Mouse (Mus musculus) myocyte (in vitro differentiated cells): Measurements from ENCODE around the gene 1700025G04Rik. TPM values are rescaled to one million over a fixed set of nuclear protein-coding genes. Genes with fewer than 3 reads are reported as not detected.

ENCODE experiments used
- H3K27me3 ChIP-seq: one replicate; pipeline ENCODE4 v1.6.1; 2011; ENCODE audit not compliant: control insufficient read depth, insufficient read depth, insufficient read length
- H3K36me3 ChIP-seq: one replicate; pipeline ENCODE4 v1.6.1; 2011; ENCODE audit not compliant: control insufficient read depth, insufficient read depth
- H3K4me2 ChIP-seq: one replicate; pipeline ENCODE4 v1.6.1; 2011; ENCODE audit warnings: low read depth, control low read depth
- H3K4me3 ChIP-seq: one replicate; pipeline ENCODE4 v1.5.1; 2011; ENCODE audit warnings: mild to moderate bottlenecking, control low read depth, moderate library complexity
- H3K79me2 ChIP-seq: one replicate; pipeline ENCODE4 v1.6.1; 2011; ENCODE audit not compliant: control insufficient read depth, insufficient read depth
- H3ac ChIP-seq: one replicate; pipeline ENCODE4 v1.6.1; 2011; ENCODE audit not compliant: control insufficient read depth, insufficient read length
- CEBPB ChIP-seq: IDR thresholded peaks from 2 replicates; pipeline ENCODE4 v1.6.1; 2011; ENCODE audit warnings: mild to moderate bottlenecking, moderate library complexity; ENCODE audit not compliant: poor library complexity, insufficient read depth, severe bottlenecking
- E2F4 ChIP-seq: IDR thresholded peaks from one replicate; pipeline ENCODE4 v1.6.1; 2011; ENCODE audit warnings: mild to moderate bottlenecking, control low read depth, moderate library complexity; ENCODE audit not compliant: insufficient read depth
- MAX ChIP-seq: IDR thresholded peaks from one replicate; pipeline ENCODE4 v1.6.1; 2011; ENCODE audit warnings: low read depth, mild to moderate bottlenecking, control low read depth
- MYOD1 ChIP-seq, 3 experiments: IDR thresholded peaks; one replicate each; pipeline ENCODE4 v1.6.1; 2011; ENCODE audit warnings: control low read depth in 2 of 3, low read depth in 2 of 3, mild to moderate bottlenecking in 2 of 3, moderate library complexity in 1 of 3; ENCODE audit not compliant: insufficient read length in 2 of 3, control insufficient read depth in 1 of 3
- MYOG ChIP-seq, 3 experiments: IDR thresholded peaks; one replicate each; pipeline ENCODE4 v1.6.1; 2011; ENCODE audit warnings: control low read depth in 2 of 3, low read depth in 2 of 3, mild to moderate bottlenecking in 2 of 3; ENCODE audit not compliant: insufficient read length in 2 of 3, control insufficient read depth in 1 of 3, insufficient read depth in 1 of 3
- POLR2A ChIP-seq: IDR thresholded peaks from one replicate; pipeline ENCODE4 v1.6.1; 2011; ENCODE audit warnings: low read depth, mild to moderate bottlenecking, control low read depth, moderate library complexity; ENCODE audit not compliant: insufficient read length
- POLR2AphosphoS2 ChIP-seq: IDR thresholded peaks from one replicate; pipeline ENCODE4 v1.6.1; 2011; ENCODE audit warnings: low read depth, control low read depth; ENCODE audit not compliant: insufficient read length
- REST ChIP-seq: IDR thresholded peaks from one replicate; pipeline ENCODE4 v1.6.1; 2011; ENCODE audit warnings: mild to moderate bottlenecking, control low read depth, moderate library complexity; ENCODE audit not compliant: insufficient read depth, insufficient read length
- SRF ChIP-seq: IDR thresholded peaks from one replicate; pipeline ENCODE4 v1.6.1; 2011; ENCODE audit warnings: low read depth; ENCODE audit not compliant: control insufficient read depth, insufficient read length
- TCF12 ChIP-seq: IDR thresholded peaks from one replicate; pipeline ENCODE4 v1.6.1; 2011; ENCODE audit warnings: mild to moderate bottlenecking, control low read depth; ENCODE audit not compliant: poor library complexity, insufficient read depth, severe bottlenecking
- TCF3 ChIP-seq: IDR thresholded peaks from one replicate; pipeline ENCODE4 v1.6.1; 2011; ENCODE audit warnings: low read depth, control low read depth; ENCODE audit not compliant: insufficient read length
- USF1 ChIP-seq: IDR thresholded peaks from one replicate; pipeline ENCODE4 v1.6.1; 2011; ENCODE audit warnings: low read depth, mild to moderate bottlenecking, control low read depth, moderate library complexity
- polyA plus RNA-seq: library from polyadenylated mRNA; unstranded; fragments of >200 nt; fragmentation: generic; extraction: Trizol; gene quantifications from one replicate; pipeline ENCODE4 v1.2.1, GENCODE M21; 2012; ENCODE audit warnings: missing spikeins

The 1700025G04Rik gene
- polyA plus RNA-seq, 1 experiment: 3.3 TPM

- H3ac ChIP-seq: no peak overlapping the region
- no peak overlapping the region for H3K4me2 ChIP-seq
- H3K4me3 ChIP-seq: no peak overlapping the region
- TF ChIP-seq POLR2A (no peak), MYOG (IDR thresholded peaks at IDR 0.05; ENCODE audit: control insufficient read depth in 1 of 3, insufficient read depth in 1 of 3, insufficient read length in 2 of 3, low read depth in 2 of 3) (no peak), CEBPB (no peak)
- no peaks in the 10 kb centered on the region for H3K27me3 ChIP-seq
- H3K79me2 ChIP-seq: no peaks in the 10 kb centered on the region
- no peaks in the 10 kb centered on the region for H3K36me3 ChIP-seq
Measured at GRCm38 (mm10) chr1:152039588-152039987, 50.3 kb downstream of the 1700025G04Rik start.

GRCm38 (mm10) chr1:152038086-152038485 lies 51.8 kb downstream of the 1700025G04Rik start:
- Histone ChIP-seq H3K4me3 (no peak overlapping the region), H3ac (no peak overlapping the region), H3K36me3 (no peaks in the 10 kb centered on the region), H3K79me2 (no peaks in the 10 kb centered on the region), H3K27me3 (no peaks in the 10 kb centered on the region), H3K4me2 (no peak overlapping the region)
- TF ChIP-seq E2F4 (no peak), SRF (no peak), MAX (no peak), POLR2A (no peak), POLR2AphosphoS2 (no peak), REST (no peak), MYOD1 (IDR thresholded peaks at IDR 0.05; ENCODE audit: control insufficient read depth in 1 of 3, insufficient read length in 2 of 3, low read depth in 2 of 3) (no peak), TCF3 (no peak), CEBPB (no peak), MYOG (IDR thresholded peaks at IDR 0.05; ENCODE audit: control insufficient read depth in 1 of 3, insufficient read depth in 1 of 3, insufficient read length in 2 of 3, low read depth in 2 of 3) (no peak), USF1 (no peak), TCF12 (no peak)

- Histone ChIP-seq H3K36me3 (no peaks in the 10 kb centered on the region), H3K79me2 (no peaks in the 10 kb centered on the region), H3K4me3 (no peak overlapping the region), H3K27me3 (no peaks in the 10 kb centered on the region), H3ac (no peak overlapping the region), H3K4me2 (no peak overlapping the region)
- TF ChIP-seq MYOD1 (IDR thresholded peaks at IDR 0.05; ENCODE audit: control insufficient read depth in 1 of 3, insufficient read length in 2 of 3, low read depth in 2 of 3) (no peak), TCF3 (no peak), TCF12 (no peak), POLR2AphosphoS2 (no peak), CEBPB (no peak), USF1 (no peak), MAX (no peak), SRF (no peak), MYOG (IDR thresholded peaks at IDR 0.05; ENCODE audit: control insufficient read depth in 1 of 3, insufficient read depth in 1 of 3, insufficient read length in 2 of 3, low read depth in 2 of 3) (no peak), POLR2A (no peak)
Measured at GRCm38 (mm10) chr1:152037589-152037988, 52.3 kb downstream of the 1700025G04Rik start.

DNA sequence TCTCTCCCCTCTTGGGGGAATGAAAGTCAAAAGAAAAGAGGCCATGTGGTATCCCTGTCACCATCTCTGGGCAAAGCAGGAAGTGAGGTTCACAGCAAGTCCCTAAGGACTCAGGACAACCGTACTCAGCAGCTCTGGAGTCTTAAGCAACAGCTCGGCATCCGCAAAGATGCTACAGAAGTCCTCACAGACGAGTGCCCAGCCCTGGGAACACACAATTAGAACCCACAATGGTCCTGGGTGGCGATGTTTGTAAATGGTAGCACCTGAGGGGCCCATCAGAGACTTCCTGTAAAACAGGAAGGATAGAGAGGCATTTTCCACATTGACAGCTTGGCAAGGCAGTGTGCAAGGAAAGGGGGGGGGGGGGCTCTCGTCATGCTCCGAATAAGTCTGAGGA lies 55.2 kb downstream of the 1700025G04Rik start:
- Histone ChIP-seq H3ac (no peak overlapping the region), H3K79me2 (no peaks in the 10 kb centered on the region), H3K36me3 (no peaks in the 10 kb centered on the region), H3K4me2 (no peak overlapping the region), H3K4me3 (no peak overlapping the region), H3K27me3 (no peaks in the 10 kb centered on the region)
- no peak for TF ChIP-seq TCF12
- TF ChIP-seq POLR2AphosphoS2: no peak
- no peak for TF ChIP-seq MYOD1 (IDR thresholded peaks at IDR 0.05; ENCODE audit: control insufficient read depth in 1 of 3, insufficient read length in 2 of 3, low read depth in 2 of 3)
- TF ChIP-seq SRF: no peak
- TF ChIP-seq MAX: no peak
- no peak for TF ChIP-seq CEBPB
- no peak for TF ChIP-seq USF1
- TF ChIP-seq TCF3: no peak
- no peak for TF ChIP-seq POLR2A
- no peak for TF ChIP-seq E2F4
- no peak for TF ChIP-seq REST
- no peak for TF ChIP-seq MYOG (IDR thresholded peaks at IDR 0.05; ENCODE audit: control insufficient read depth in 1 of 3, insufficient read depth in 1 of 3, insufficient read length in 2 of 3, low read depth in 2 of 3)

DNA sequence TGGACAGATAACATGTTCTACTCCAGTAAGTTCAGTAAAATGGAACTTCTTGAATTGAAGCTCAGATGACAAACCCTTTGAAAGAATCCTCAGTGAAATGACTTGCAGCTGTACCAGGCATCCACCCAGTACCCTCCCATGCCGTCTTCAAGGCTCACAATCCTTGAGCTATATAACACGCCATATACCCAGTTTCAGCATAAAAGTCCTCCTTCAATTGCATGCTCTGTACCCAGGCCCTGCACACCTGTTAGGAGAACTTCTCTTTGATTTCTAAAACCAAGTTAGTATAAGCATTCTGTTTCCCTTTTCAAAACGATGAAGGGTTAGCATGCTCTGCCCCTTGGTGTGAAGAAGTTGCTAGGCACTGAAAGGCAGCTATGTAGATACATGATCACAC lies 56.2 kb downstream of the 1700025G04Rik start:
- Histone ChIP-seq H3ac (no peak overlapping the region), H3K4me2 (no peak overlapping the region), H3K27me3 (no peaks in the 10 kb centered on the region), H3K4me3 (no peak overlapping the region), H3K36me3 (no peaks in the 10 kb centered on the region), H3K79me2 (no peaks in the 10 kb centered on the region)
- no peak for TF ChIP-seq SRF
- TF ChIP-seq MYOG (IDR thresholded peaks at IDR 0.05; ENCODE audit: control insufficient read depth in 1 of 3, insufficient read depth in 1 of 3, insufficient read length in 2 of 3, low read depth in 2 of 3): no peak
- TF ChIP-seq CEBPB: no peak
- TF ChIP-seq MYOD1 (IDR thresholded peaks at IDR 0.05; ENCODE audit: control insufficient read depth in 1 of 3, insufficient read length in 2 of 3, low read depth in 2 of 3): no peak
- no peak for TF ChIP-seq REST
